Mouse (Mus musculus) lung, adult 2 months (tissue): ENCODE measurements around the gene Gm4846.

Experiments used
- CTCF ChIP-seq: fragments of 200-500 bp; IDR thresholded peaks from 2 replicates; pipeline ENCODE4 v1.5.1; 2011; ENCODE audit warnings: mild to moderate bottlenecking, low read length, control low read depth; ENCODE audit not compliant: insufficient read depth
- POLR2A ChIP-seq: fragments of 200-500 bp; IDR thresholded peaks from 2 replicates; pipeline ENCODE4 v1.6.1; 2011; ENCODE audit warnings: low read depth, mild to moderate bottlenecking, control low read depth, low read length, borderline replicate concordance; ENCODE audit errors: extremely low read depth

DNA sequence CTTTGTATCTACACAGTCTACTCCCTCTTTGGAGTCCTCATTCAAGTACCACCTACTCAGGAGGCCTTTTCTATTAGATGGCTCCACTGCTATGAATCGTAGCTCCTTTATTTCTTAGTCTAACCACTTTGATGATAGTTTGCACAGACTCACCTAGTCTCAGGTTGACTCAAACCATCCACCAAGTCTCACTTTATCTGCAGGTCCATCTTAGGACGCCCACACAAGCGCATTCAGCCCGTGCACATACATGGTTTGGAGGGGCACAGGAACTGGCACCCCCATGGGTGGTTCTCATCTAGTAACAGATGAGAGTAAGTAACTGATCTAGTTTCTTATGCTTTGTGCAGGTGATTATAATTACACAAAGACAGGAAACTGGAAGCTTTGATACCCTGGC lies 34.8 kb downstream of the Gm4846 start:
- TF ChIP-seq POLR2A (no peak), CTCF (no peak)
